Mouse (Mus musculus) liver, embryonic 16.5 days (tissue): Measurements from ENCODE around the gene Cdkal1. TPM values are rescaled to one million over a fixed set of nuclear protein-coding genes. Genes with fewer than 3 reads are reported as not detected.

ENCODE experiments used
- ATAC-seq: fragments of 200-750 bp; cut with Nextera tagmentation; 2 replicates; pipeline ENCODE4 v1.8.0; 2017; ENCODE audit warnings: low read depth, mild to moderate bottlenecking, moderate number of reproducible peaks, moderate library complexity
- H3K27ac ChIP-seq: fragments of 300-500 bp; sonication (generic); 2 replicates; pipeline ENCODE4 v1.5.1; 2014; ENCODE audit warnings: mild to moderate bottlenecking, low read length
- H3K27me3 ChIP-seq: fragments of 300-500 bp; sonication (generic); 2 replicates; pipeline ENCODE4 v1.6.1; 2014; ENCODE audit warnings: low read depth, low read length, mixed read lengths; ENCODE audit not compliant: control insufficient read depth, insufficient read depth
- H3K36me3 ChIP-seq: fragments of 300-500 bp; sonication (generic); 2 replicates; pipeline ENCODE4 v1.6.1; 2014; ENCODE audit warnings: mild to moderate bottlenecking; ENCODE audit not compliant: control insufficient read depth, insufficient read depth
- H3K4me1 ChIP-seq: fragments of 300-500 bp; sonication (generic); 2 replicates; pipeline ENCODE4 v1.6.1; 2014; ENCODE audit warnings: low read depth, low read length, mixed read lengths; ENCODE audit not compliant: control insufficient read depth
- H3K4me2 ChIP-seq: fragments of 300-500 bp; sonication (generic); 2 replicates; pipeline ENCODE4 v1.6.1; 2014; ENCODE audit warnings: low read depth, low read length, mixed read lengths
- H3K4me3 ChIP-seq: fragments of 300-500 bp; sonication (generic); 2 replicates; pipeline ENCODE4 v1.5.1; 2014; ENCODE audit warnings: low read depth, mild to moderate bottlenecking, low read length
- H3K9ac ChIP-seq: fragments of 300-500 bp; sonication (generic); 2 replicates; pipeline ENCODE4 v1.6.1; 2014; ENCODE audit warnings: low read depth, low read length
- H3K9me3 ChIP-seq: fragments of 300-500 bp; sonication (generic); replicated peaks from 2 replicates; pipeline ENCODE4 v1.6.1; 2016; ENCODE audit warnings: low read length; ENCODE audit not compliant: control insufficient read depth
- WGBS: fragments of 180-500 bp; shearing (Covaris S2); extraction: QIAGEN DNeasy Blood & Tissue Kit; methylation state at CpG from one replicate; pipeline ENCODE4 v1.1.7; 2014; ENCODE audit not compliant: insufficient replicate concordance; 5-methylcytosine and 5-hydroxymethylcytosine counted together
- polyA plus RNA-seq: library from polyadenylated mRNA; unstranded; fragments of >200 nt; fragmentation: Nextera tagmentation; extraction: Ambion mirVana; gene quantifications from 2 replicates; pipeline ENCODE4 v1.2.1, GENCODE M21; 2015

Gene Cdkal1
- polyA plus RNA-seq, 1 experiment from 2014 or later: 9.3 TPM

DNA sequence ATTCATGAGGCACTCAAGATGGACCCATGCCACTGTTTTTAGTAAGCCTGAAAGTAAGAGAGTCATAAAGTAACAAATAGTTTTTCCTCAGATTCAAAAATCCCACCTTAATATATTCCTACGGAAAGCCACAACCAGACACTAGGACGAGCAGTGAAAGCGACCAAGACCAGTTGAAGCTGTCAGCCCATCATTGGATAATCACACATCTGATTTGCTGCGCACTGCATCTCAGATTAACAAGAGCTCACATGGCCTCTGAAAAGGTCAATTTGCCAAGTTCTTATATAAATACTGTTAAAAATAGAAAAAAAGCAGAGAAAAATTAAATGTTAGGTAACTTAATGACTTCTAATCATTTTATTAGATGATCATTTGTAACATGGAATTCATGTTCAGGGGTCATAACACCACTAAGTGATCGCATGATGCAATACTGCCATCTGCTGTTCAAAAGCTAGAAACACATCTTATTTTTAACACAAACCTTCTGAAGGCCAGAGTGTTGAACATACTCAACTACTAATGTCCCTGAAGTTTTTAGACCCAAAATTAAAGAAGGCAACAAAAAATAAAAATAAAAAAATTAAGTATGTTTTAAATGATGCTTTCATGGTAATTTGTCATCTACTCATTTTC, 16.9 kb downstream of the Cdkal1 start:
- no peak for ATAC-seq
- Histone ChIP-seq H3K36me3 (no peaks in the 10 kb centered on the region; the same call in 1 of the 2 replicates), H3K9me3 (no peaks in the 10 kb centered on the region), H3K4me1 (no peaks in the 10 kb centered on the region), H3K4me2 (no peak overlapping the region), H3K27me3 (no peaks in the 10 kb centered on the region), H3K27ac (no peak overlapping the region), H3K4me3 (no peak overlapping the region), H3K9ac (no peak overlapping the region)
- 49% methylated on average over 5 of the region's 5 CpGs for WGBS

DNA sequence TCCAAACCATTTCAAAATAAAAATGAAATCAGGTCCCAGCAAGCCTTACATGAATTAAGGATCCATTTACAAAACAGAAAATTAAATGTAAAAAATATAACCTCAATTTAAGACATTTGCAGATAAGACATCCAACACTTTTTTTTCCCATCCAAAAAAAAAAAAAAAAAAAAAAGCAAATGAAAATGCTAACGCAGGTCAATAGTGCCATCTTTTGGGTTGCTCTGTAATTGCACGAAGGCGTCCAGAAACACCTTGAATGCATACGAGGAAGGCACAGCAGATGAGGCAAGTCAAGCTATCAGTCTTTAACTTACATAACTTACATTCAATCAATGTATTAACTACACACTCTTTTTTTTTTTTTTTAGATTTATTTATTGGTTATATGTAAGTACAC, 20.3 kb downstream of the Cdkal1 start:
- no peaks in the 10 kb centered on the region for H3K4me1 ChIP-seq
- no peaks in the 10 kb centered on the region; the same call in 1 of the 2 replicates for H3K36me3 ChIP-seq
- no peak overlapping the region for H3K9ac ChIP-seq
- H3K27ac ChIP-seq: no peak overlapping the region
- no peak overlapping the region for H3K4me2 ChIP-seq
- H3K4me3 ChIP-seq: no peak overlapping the region
- WGBS: 31% methylated on average over 4 of the region's 4 CpGs
- no peak for ATAC-seq
- no peaks in the 10 kb centered on the region for H3K9me3 ChIP-seq
- no peaks in the 10 kb centered on the region for H3K27me3 ChIP-seq

DNA sequence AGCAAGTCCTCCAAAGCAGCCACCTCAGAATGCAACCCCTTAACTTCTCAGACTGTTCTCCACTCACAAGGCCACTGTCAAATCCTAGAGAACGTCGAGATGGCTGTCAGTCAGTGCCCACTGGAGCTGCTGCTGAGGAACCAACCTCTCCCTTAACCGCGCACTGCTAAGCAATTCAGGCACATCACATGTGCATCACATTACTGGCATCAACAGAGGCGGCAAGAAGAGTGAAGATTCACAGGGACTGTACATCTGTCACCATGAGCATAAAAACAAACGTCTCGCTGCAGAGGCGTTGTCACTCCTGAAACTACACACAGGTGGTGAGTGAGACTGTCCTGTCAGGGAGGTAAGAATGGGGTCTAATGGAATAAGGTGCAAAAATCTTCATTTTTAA, 21.7 kb downstream of the Cdkal1 start:
- 70% methylated on average over 8 of the region's 8 CpGs for WGBS
- no peak overlapping the region for H3K27ac ChIP-seq
- H3K36me3 ChIP-seq: no peaks in the 10 kb centered on the region; the same call in 1 of the 2 replicates
- H3K27me3 ChIP-seq: no peaks in the 10 kb centered on the region
- no peak overlapping the region for H3K4me2 ChIP-seq
- no peak overlapping the region for H3K4me3 ChIP-seq
- no peak for ATAC-seq
- no peaks in the 10 kb centered on the region for H3K9me3 ChIP-seq
- H3K9ac ChIP-seq: no peak overlapping the region
- no peaks in the 10 kb centered on the region for H3K4me1 ChIP-seq

DNA sequence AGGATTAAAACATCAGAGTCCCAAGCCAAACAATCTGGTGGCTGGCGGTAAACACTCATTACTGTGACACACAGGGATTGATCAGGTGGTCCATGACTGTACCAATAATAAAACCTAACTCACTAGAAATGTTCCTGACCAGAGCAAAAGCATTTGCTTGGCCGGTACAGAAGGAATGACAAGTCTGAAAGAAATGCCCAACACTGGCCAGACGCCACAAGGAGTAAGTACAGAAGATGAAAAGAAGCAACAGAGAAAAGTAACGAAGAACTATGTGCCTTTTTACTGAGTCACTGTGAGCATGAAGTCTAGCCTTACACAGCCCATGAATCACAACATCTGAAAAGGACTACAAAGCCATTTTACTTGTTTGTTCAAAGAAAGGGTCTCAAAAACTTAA, 24.3 kb downstream of the Cdkal1 start:
- ATAC-seq: no peak
- WGBS: 72% methylated on average over 4 of the region's 4 CpGs

DNA sequence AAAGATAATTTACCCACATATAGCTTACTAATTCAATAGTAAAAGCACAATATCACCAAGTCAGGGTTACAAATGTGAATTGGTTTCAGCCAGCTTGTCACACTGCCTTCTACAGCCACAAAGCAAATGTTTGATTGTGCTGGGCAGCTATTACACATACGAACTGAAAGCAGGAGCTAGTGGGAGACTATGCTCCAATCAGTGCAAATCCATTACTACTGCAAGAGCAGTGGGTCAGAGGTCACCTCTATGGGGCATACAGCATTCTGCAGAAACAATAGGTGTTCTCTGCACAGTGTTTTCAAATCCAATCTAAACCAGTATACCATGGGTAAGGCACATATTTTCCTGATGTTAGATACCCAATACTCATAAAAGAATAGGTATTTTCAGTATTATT, 27.4 kb downstream of the Cdkal1 start:
- Histone ChIP-seq H3K27me3 (no peaks in the 10 kb centered on the region), H3K4me3 (no peak overlapping the region), H3K9me3 (no peaks in the 10 kb centered on the region), H3K4me1 (peaks cover 6% of the 10 kb centered on the region), H3K36me3 (no peaks in the 10 kb centered on the region), H3K9ac (no peak overlapping the region), H3K4me2 (no peak overlapping the region), H3K27ac (no peak overlapping the region)
- 39% methylated on average over 1 of the region's 1 CpGs for WGBS
- peak; percentile 77 for ATAC-seq

More for the DNA sequence above, 24.3 kb downstream of the Cdkal1 start:
- no peaks in the 10 kb centered on the region for H3K36me3 ChIP-seq
- H3K27me3 ChIP-seq: no peaks in the 10 kb centered on the region
- no peaks in the 10 kb centered on the region for H3K9me3 ChIP-seq
- H3K4me2 ChIP-seq: no peak overlapping the region
- no peak overlapping the region for H3K27ac ChIP-seq
- no peak overlapping the region for H3K9ac ChIP-seq
- no peak overlapping the region for H3K4me3 ChIP-seq
- H3K4me1 ChIP-seq: peaks cover 3% of the 10 kb centered on the region

DNA sequence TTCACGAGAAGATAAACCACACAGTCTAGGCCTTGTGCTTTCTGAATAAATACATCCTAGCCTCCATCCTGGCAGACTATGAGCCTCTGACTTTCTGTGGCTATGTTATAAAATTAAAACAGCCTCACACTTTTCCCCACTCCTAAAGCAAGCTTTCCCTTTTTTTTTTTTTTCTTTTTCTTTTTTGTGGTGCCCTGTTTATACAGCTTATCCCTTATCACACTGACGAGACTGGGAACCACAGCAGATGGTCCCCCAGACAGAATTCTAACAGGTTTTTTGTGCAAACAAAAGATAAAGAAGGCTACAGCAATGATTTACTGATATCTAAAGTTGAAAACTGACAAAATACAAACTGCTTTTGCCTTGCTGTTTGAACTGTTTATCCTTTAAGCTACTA, 29.0 kb downstream of the Cdkal1 start:
- Histone ChIP-seq H3K36me3 (no peaks in the 10 kb centered on the region), H3K4me3 (no peak overlapping the region), H3K27me3 (no peaks in the 10 kb centered on the region), H3K4me1 (peaks cover 6% of the 10 kb centered on the region), H3K9ac (no peak overlapping the region), H3K27ac (no peak overlapping the region), H3K4me2 (no peak overlapping the region), H3K9me3 (no peaks in the 10 kb centered on the region)
- WGBS: 21% methylated on average over 2 of the region's 2 CpGs
- ATAC-seq: no peak

DNA sequence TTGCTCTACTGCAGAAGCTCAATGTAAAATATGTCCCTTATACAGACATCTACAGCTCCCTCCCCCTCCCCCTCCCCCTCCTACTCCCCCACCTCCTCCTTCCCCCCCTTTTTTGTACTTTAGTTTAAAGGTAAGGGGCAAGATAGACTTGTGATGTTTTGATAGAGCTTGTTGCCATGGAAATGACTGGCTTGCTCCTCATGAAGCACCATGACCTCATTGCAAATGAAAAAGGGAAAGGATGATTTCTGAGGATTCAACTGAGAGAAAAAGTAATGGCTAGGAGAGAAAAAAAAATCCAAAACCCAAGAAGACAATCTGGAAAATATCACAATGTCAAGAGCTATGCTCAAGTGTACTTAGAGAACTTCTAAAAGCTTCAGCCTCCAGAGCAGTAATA, 29.4 kb downstream of the Cdkal1 start:
- Histone ChIP-seq H3K4me2 (no peak overlapping the region), H3K27me3 (no peaks in the 10 kb centered on the region), H3K9me3 (no peaks in the 10 kb centered on the region), H3K4me3 (no peak overlapping the region), H3K4me1 (peaks cover 6% of the 10 kb centered on the region), H3K36me3 (no peaks in the 10 kb centered on the region), H3K27ac (no peak overlapping the region), H3K9ac (no peak overlapping the region)
- ATAC-seq: no peak

DNA sequence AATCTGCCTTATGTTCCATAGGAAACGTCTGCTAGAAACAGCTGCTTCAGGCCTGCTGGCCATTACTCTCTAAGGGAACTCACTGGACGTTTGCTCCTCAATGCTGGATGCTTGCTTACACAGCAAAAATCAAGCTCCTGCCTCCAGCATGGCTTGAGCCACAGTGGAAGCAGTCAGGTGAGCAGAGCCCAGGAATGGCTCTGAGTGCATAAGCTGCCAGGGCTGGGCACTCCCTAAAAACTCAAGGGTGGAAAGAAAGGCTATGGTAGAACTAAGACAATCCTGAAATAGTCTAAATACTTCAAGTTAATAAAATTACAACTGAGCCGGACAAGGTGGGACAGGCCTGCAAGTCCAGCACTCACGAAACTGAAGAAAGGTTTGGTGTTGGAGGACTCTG, 30.7 kb downstream of the Cdkal1 start:
- Histone ChIP-seq H3K4me1 (peaks cover 6% of the 10 kb centered on the region), H3K4me2 (no peak overlapping the region)
- WGBS: 66% methylated on average over 4 of the region's 4 CpGs

DNA sequence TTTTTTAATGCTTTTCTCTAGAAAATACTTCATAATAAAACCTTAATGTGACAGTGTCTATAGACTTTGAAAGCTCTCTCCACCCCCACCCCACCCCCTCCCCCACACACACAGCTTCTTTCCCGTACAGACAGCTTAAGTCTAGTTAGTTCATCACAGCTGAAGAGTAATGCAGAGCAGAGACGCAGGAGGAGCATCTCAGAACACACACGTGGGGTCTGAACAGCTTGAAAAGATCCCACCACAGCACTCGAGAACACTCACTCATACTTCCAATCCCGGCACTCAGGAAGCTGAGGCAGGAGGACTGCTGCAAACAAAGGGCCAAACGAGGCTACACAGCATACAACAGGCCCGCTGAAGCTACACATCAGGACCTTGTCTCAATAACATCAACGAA, 31.1 kb downstream of the Cdkal1 start:
- 71% methylated on average over 8 of the region's 8 CpGs for WGBS
- H3K9ac ChIP-seq: no peak overlapping the region
- H3K4me3 ChIP-seq: no peak overlapping the region
- no peaks in the 10 kb centered on the region for H3K27me3 ChIP-seq
- no peaks in the 10 kb centered on the region for H3K9me3 ChIP-seq
- H3K36me3 ChIP-seq: no peaks in the 10 kb centered on the region
- no peak for ATAC-seq
- H3K4me1 ChIP-seq: peaks cover 6% of the 10 kb centered on the region
- H3K4me2 ChIP-seq: no peak overlapping the region
- no peak overlapping the region for H3K27ac ChIP-seq

More for the DNA sequence above, 30.7 kb downstream of the Cdkal1 start:
- no peaks in the 10 kb centered on the region for H3K9me3 ChIP-seq
- no peak overlapping the region for H3K4me3 ChIP-seq
- no peak for ATAC-seq
- H3K9ac ChIP-seq: no peak overlapping the region
- H3K27me3 ChIP-seq: no peaks in the 10 kb centered on the region
- H3K27ac ChIP-seq: no peak overlapping the region
- H3K36me3 ChIP-seq: no peaks in the 10 kb centered on the region
